Mouse (Mus musculus) erythroblast, embryonic 14.5 days (primary cell): ENCODE measurements around the gene Gimap3. TPM values are rescaled to one million over a fixed set of nuclear protein-coding genes. Genes with fewer than 3 reads are reported as not detected.

Experiments used
- H3K27me3 ChIP-seq: 2 replicates; pipeline ENCODE4 v1.6.1; 2012; ENCODE audit warnings: inconsistent platforms; ENCODE audit not compliant: control insufficient read depth
- H3K36me3 ChIP-seq: 2 replicates; pipeline ENCODE4 v1.6.1; 2012; ENCODE audit warnings: mild to moderate bottlenecking, inconsistent platforms; ENCODE audit not compliant: control insufficient read depth
- H3K4me1 ChIP-seq: 2 replicates; pipeline ENCODE4 v1.6.1; 2012; ENCODE audit warnings: inconsistent platforms; ENCODE audit not compliant: control insufficient read depth
- H3K4me3 ChIP-seq: replicated peaks from 2 replicates; pipeline ENCODE3; 2012; ENCODE audit warnings: moderate library complexity, mild to moderate bottlenecking, inconsistent platforms
- H3K9me3 ChIP-seq: 2 replicates; pipeline ENCODE4 v1.6.1; 2012; ENCODE audit warnings: low read length, inconsistent platforms, mixed read lengths; ENCODE audit not compliant: control insufficient read depth
- GATA1 ChIP-seq: IDR thresholded peaks from 2 replicates; pipeline ENCODE4 v1.6.1; 2012; ENCODE audit warnings: low read length, inconsistent platforms, mixed read lengths
- TAL1 ChIP-seq: IDR thresholded peaks from 3 replicates; pipeline ENCODE4 v1.6.1; 2012; ENCODE audit warnings: low read length, inconsistent platforms, mixed read lengths
- polyA plus RNA-seq: library from polyadenylated mRNA; stranded (reverse); fragments of >175 nt; gene quantifications from 2 replicates; pipeline ENCODE4 v1.2.3, GENCODE M21; 2012

Gimap3 gene
- polyA plus RNA-seq, 1 experiment: 0.02 TPM

DNA sequence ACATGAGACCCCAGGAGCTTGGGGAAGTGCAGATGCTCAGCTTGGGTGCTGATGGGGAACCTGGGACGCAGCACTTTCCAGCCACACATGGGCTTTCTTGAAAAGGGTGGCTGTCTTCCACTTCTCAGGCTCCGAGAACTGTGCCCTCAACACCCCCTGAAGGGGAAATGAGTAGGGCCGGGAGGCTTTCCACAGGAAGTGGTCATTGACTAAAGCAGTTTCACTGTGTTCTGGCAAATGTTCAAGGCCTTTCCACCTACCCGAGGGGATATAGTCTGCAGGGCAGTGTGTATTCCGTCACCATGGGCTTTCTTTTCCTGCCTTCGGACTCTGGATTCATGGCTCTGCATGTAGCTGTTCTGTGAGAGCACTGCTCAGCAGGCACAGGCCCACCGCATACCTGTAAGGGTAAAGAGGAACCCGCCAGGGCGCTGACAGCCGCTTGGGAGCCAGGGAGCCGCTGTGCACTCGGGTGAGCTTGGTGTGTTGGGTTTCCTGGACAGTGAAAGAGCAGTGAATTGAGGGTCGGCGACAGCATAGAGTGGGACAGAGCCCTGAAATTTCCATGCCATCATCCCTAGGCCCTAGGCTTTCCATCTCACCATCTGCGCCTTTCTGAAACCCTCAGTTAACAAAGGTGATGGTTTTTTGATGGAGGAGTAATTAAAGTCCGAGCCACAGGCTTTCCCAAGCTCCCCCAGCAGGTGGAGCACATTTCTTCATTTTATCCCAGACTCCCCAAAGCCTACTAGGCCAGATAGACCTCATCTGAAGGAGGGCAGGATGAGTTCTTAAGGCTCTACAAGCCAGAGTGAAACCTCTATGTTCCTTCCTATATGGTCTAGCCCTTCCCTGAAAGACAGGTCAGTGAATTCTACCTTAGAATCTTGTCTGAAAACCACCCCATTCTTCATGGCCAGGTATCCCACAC is 24.4 kb downstream of the Gimap3 start, which contains the start of gene Gimap5:
Gene Gimap5, plus strand, starts transcription at position 239 of the 931 bp plus-strand sequence.
- no peak within 1 kb of the TSS for H3K4me3 ChIP-seq
- no peaks in the 10 kb centered on the region for H3K36me3 ChIP-seq
- H3K4me1 ChIP-seq: no peaks in the 10 kb centered on the region; the same call in 1 of the 2 replicates
- no peaks in the 10 kb centered on the region for H3K27me3 ChIP-seq
- TF ChIP-seq GATA1 (no peak), TAL1 (no peak)
- no peaks in the 10 kb centered on the region for H3K9me3 ChIP-seq

DNA sequence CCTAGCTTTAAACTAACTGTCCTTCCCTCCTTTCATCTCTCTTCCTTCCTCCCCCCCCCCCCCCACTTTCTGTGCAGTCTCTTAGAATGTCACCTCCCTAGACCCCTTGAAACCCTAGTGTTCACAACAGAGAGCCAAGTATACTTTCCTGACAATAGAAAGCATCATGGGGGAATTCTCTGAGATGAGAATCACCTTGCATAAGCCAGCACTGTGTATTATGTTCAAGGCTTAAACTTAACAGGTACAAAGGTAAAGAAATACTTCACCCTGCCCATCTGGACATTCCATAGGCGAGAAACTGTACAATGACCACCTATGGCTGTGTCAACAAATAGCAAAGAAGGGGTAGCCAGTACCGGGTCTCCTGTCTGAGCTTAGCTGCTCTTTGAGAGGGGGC is 25.2 kb downstream of the Gimap3 start:
- no peak for TF ChIP-seq GATA1
- no peak for TF ChIP-seq TAL1
- Histone ChIP-seq H3K9me3 (no peaks in the 10 kb centered on the region), H3K4me3 (no peak overlapping the region), H3K27me3 (no peaks in the 10 kb centered on the region), H3K4me1 (no peaks in the 10 kb centered on the region; the same call in 1 of the 2 replicates), H3K36me3 (no peaks in the 10 kb centered on the region)

DNA sequence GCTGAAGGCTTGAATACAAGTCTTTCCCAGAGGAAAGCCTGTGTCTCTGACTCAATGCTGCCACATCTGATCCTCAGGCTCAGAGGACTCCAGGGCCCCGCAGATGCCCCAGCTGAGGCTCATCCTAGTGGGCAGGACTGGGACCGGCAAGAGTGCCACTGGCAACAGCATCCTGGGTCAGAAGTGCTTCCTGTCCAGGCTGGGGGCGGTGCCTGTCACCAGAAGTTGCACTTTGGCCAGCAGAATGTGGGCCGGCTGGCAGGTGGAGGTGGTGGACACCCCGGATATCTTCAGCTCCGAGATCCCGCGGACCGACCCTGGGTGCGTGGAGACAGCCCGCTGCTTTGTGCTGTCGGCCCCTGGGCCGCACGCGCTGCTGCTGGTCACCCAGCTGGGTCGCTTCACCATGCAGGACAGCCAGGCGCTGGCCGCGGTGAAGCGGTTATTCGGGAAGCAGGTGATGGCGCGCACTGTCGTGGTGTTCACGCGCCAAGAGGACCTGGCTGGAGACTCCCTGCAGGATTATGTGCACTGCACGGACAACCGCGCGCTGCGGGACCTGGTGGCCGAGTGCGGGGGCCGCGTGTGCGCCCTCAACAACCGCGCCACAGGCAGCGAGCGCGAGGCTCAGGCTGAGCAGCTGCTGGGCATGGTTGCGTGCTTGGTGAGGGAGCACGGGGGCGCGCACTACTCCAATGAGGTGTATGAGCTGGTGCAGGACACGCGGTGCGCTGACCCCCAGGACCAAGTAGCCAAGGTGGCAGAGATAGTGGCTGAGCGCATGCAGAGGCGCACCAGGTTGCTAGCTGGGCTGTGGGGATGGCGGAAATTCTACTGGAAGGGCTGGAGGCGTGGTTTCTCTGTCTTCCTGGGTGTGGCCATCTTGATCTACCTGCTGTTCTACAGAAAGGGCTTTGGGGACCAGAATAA is 28.0 kb downstream of the Gimap3 start:
- Histone ChIP-seq H3K27me3 (no peaks in the 10 kb centered on the region), H3K36me3 (no peaks in the 10 kb centered on the region), H3K4me3 (peak overlapping the region; percentile 46), H3K9me3 (no peaks in the 10 kb centered on the region), H3K4me1 (no peaks in the 10 kb centered on the region; the same call in 1 of the 2 replicates)
- TF ChIP-seq GATA1: no peak
- TF ChIP-seq TAL1: no peak

DNA sequence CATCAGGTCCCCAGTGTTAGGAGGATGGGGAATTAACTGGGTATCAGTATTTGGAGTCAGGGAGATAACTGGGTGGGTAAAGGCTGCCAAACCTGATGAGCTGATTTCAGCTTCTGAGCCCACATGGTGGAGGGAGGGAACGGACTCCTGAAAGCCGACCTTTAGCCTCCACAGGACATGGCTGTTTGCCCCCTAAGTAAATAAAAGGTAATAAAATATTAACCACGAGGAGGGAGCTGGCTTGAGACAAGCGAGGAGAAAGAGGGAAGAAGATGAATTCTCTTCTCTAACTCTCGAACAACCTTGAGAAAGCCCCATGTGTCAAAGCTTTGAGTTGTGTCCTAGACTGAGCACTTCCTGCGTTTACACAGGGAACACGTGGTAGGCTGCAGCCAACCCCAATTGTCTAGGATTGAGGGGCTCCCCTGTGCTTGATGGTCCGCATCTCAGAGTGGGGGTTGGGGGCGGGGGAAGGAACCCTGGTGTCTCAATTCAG is 28.9 kb downstream of the Gimap3 start:
- Histone ChIP-seq H3K36me3 (no peaks in the 10 kb centered on the region), H3K27me3 (no peaks in the 10 kb centered on the region), H3K9me3 (no peaks in the 10 kb centered on the region), H3K4me3 (no peak overlapping the region), H3K4me1 (no peaks in the 10 kb centered on the region; the same call in 1 of the 2 replicates)
- TF ChIP-seq GATA1 (no peak), TAL1 (no peak)

DNA sequence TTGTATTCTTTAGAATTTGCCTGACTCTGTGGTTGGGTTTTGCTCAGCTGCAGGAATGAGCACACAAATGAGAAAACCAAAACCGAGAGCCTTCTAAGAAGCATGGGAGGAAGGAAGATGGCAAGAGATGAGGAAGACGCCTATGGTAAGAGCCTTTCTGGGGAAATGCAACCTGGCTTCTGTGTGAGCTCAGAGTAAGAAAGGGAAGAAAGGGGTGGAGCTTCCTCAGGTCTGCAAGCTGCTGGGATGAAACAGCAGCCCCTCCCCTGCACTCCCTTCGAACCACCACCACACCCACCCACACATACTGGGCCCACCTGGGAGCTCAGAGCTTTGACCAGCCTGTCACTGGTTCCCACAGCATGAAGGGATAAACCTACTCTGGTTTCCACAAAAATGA is 29.4 kb downstream of the Gimap3 start:
- TF ChIP-seq TAL1 (no peak), GATA1 (no peak)
- H3K36me3 ChIP-seq: no peaks in the 10 kb centered on the region
- no peaks in the 10 kb centered on the region; the same call in 1 of the 2 replicates for H3K4me1 ChIP-seq
- H3K27me3 ChIP-seq: no peaks in the 10 kb centered on the region
- H3K9me3 ChIP-seq: no peaks in the 10 kb centered on the region
- no peak overlapping the region for H3K4me3 ChIP-seq

DNA sequence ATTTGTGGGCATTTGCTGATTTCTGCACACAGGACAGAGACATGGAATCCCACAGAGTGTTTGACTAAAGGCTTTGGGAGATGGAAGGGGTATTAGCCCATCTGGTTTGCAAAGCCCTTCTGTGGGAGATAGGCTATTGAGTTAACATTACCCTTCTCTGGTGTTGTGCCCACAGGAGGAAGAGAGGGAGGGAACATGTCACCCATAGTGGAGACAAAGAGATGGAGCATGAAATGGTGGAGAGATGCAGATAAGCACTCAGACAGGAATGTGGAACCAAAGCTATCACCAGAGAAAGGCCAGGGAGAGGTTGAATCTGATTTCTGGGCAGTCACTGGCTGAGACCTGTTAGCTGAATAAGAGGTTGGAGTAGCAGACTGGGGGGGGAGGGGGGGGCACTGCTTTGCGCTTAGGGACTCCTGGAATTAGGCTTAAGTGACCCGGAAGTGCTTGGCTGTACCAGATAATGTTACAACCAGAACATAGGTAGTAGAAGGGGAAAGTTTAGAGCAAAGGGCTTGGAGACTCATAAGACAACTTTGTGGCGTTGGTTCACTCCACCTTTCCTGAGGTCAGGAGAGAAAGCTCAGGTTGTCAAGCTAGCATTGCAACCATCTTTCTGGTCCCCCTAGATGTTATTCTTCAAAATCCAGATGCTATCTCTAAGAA is 30.0 kb downstream of the Gimap3 start:
- Histone ChIP-seq H3K36me3 (no peaks in the 10 kb centered on the region), H3K9me3 (no peaks in the 10 kb centered on the region), H3K4me1 (no peaks in the 10 kb centered on the region), H3K27me3 (no peaks in the 10 kb centered on the region), H3K4me3 (no peak overlapping the region)
- TF ChIP-seq GATA1 (no peak), TAL1 (no peak)

DNA sequence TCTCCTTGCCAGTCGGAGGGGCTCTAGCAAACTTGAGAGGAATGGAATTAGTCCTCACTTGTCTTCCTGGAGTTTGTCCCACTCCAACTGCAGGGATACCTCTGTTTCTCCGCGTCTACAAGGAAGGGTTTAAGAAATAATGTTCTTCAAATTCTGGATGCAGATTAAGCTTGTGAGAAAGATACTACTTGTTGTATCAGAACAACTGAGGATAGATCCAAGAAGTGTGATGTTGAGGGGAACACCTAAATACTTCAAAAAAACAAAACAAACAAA is 30.9 kb downstream of the Gimap3 start:
- Histone ChIP-seq H3K4me3 (no peak overlapping the region), H3K27me3 (no peaks in the 10 kb centered on the region), H3K36me3 (no peaks in the 10 kb centered on the region), H3K9me3 (no peaks in the 10 kb centered on the region), H3K4me1 (no peaks in the 10 kb centered on the region)
- TF ChIP-seq GATA1: no peak

DNA sequence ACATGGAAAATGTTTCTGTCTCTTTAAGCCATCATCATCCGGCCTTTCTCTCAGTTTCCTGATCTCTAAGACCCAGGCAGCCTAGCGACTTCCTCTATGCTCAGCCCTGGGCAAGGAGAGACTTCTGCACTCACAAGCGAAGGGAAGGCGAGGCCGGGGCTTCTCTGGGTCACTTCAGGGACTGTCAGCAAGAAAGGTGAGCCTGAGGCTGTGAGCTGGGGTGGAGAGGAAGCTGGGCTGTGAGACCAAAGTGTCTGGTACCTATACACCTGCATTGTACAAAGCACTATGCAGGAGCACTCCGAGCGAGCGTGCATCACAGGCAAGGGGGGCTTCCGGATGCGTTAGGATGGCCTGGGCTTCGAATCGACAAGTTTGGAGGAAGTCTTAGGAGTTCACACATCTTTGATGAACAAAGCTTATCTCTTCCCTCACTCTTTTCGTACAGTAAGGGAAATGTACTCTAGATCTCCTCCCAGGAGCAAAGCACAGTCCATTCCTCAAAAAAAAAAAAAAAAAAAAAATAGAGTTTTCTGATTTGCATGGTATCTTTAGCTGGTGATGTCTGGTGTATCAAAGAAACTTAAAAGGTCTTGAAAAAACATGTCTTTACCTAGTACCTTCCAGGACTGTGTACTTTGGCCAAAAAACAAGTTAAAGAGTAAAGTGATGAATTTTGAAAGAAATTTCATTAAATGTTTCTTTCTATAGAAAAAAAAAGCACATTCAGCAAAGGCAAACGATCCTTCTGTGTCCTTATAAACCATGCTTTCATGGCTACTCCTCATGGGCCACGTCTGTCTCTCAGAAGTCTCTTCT is 31.5 kb downstream of the Gimap3 start, which contains the start of gene Gimap1:
Gene Gimap1, plus strand, starts transcription at position 94 of the 819 bp plus-strand sequence.
- Histone ChIP-seq H3K4me3 (no peak within 1 kb of the TSS), H3K4me1 (no peaks in the 10 kb centered on the region)
- TF ChIP-seq GATA1 (no peak), TAL1 (no peak)

More for the DNA sequence above, 31.5 kb downstream of the Gimap3 start, which contains the start of gene Gimap1:
- no peaks in the 10 kb centered on the region for H3K9me3 ChIP-seq
- no peaks in the 10 kb centered on the region for H3K27me3 ChIP-seq
- H3K36me3 ChIP-seq: no peaks in the 10 kb centered on the region
